Mouse (Mus musculus) urinary bladder, postnatal 10 days (tissue): ENCODE measurements around the gene Plekhj1.
"Not testable (repeated sequence)": the region's sequence is repeated elsewhere in the genome, so short reads cannot be mapped to it uniquely, and the experiment has no call there.

ENCODE experiments used
- DNase-seq: peaks from one replicate; pipeline ENCODE4 v3.0.0; 2022; ENCODE audit warnings: low spot score

The Plekhj1 gene

DNA sequence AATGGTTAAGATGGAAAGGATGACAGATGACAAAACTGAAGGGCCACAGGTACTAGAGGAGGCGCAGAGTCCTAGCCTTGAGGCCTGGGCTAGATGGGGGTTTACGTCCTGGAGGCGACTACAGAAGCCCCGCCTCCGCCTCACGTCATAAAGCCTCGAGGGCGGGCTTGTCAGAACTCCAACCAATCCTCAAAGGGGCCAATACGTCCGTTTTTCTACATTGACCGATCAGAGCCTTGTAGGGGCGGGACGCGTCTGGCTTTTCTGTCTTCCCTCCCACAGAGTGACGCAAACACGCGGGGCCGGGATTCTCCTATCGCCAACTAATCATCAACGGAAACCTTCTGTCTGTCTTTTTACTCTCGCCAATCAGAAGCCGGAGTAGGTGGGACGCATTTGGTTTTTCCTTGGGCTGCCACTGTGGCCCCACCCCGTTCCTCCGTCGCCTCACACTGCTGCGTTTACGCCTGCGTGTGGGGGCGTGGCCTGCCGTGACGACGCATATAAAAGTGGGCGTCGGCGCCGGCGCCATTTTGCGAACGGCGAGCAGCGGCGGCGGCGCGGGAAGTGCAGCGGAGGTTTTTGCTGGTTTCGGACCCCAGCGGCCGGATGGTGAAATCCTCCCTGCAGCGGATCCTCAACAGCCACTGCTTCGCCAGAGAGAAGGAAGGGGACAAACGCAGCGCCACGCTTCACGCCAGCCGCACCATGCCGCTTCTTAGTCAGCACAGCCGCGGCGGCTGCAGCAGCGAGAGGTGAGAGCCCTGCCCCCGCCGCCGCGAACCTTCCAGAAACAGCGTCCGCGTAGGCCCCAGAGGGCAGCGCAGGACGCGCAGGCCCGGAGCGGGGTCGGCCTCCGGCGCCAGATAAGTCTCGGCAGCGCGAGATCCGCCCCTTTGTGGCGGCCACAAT lies 28.0 kb upstream of the Plekhj1 start, which contains the start of gene Oaz1:
Oaz1 (plus strand) TSS at position 506 of the 912 bp plus-strand sequence.
- DNase-seq = peak; percentile 85

DNA sequence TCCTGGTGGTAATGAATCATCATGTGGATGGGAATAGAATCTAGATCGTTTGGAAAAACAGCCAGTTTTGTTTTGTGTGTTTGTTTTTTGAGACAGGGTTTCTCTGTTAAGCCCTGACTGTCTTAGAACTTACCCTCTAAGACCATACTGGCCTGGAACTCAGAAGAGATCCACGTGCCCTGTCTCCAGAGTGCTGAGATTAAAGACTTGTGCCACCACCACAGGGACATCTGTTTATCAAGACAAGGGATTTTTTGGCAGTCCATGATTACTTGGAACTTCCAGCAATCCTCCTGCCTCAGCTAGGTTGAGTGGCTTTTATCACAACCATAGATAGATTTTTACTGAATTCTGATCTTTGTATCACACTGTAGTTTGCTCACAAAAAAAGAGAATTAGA lies 26.4 kb upstream of the Plekhj1 start:
- DNase-seq = no peak

DNA sequence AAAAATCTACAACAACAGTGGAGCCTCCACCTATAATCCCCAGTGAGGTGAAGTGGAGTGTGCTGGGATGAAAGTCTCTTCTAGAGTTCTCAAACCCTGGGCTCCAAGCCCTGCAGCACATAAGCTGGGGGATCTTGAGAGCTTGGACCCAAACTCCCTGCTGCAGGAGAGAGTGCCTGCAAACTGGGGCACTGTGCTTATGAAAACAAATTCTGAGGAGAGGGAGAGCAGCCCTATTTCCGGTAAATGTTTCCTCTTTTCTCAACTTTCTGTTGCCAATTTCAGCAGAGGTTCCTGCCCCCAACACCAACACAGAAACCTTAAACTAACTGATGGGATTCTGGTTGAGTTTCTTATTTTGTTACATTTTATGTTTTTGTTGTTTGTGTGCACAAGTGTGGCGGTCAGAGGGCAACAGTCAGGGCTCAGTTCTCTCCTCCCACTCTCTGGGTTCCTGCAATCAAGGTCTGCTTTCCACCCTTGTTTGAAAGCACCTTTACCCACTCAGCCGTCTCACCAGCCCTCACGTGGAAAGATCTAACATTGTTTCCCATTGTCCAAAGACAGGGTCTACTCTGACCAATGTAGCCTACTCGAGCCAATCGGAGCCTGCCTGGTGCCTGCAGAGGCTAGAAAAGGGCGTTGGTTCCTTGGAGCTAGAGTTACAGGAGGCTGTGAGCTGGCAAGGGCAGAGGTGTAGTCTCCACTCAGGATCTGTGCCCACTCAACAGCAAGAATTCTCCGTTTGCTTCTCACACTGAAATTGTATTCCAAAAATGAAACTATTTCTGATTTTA lies 25.6 kb upstream of the Plekhj1 start:
- no peak for DNase-seq

DNA sequence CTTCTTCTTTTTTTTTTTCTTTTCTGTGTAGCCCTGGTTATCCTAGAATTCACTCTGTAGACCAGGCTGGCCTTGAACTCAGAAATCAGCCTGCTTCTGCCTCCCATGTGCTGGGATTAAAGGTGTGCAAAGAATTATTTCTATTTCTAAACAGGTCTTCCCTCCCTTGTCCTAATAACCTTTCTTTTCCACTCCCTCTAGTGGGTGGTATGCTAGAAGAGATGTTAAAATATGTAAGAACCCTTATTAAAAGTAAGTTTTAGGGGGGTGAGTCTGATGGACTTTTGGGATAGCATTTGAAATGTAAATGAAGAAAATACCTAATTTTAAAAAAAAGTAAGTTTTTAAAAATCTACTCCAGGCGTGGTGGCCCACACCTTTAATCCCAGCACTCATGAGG lies 24.9 kb upstream of the Plekhj1 start:
- no peak for DNase-seq

DNA sequence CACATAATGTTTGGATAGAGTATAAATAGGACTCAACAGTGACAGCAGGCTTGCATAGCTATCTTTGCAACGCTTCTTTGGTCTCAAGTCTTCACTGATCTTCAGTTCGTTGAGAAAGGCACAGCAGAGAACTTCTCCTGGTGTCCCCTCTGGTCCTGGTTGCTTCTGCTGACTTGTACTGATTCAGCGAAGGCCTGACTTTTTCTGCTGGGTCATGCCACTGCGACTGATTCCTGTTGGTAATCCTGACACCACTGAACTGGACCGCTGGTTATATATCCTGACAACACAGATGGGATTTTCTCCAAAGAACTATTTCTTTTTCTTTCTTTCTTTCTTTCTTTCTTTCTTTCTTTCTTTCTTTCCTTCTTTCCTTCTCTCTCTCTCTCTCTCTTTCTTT lies 24.1 kb upstream of the Plekhj1 start:
- no peak for DNase-seq

DNA sequence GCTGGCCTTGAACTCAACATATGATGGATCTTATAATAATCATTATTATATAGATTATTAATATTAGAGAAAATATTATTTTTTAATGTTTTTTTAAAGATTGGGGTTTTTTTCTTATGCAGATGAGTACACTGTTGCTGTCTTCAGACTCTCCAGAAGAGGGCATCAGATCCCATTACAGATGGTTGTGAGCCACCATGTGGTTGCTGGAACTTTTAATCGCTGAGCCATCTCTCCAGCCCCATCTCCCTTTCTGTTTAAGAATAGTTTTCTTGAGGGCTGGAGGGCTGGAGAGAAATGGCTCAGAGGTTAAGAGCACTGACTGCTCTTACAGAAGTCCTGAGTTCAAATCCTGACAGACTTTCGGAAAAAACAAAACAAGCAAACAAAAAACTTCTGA lies 23.6 kb upstream of the Plekhj1 start:
- DNase-seq = no peak

DNA sequence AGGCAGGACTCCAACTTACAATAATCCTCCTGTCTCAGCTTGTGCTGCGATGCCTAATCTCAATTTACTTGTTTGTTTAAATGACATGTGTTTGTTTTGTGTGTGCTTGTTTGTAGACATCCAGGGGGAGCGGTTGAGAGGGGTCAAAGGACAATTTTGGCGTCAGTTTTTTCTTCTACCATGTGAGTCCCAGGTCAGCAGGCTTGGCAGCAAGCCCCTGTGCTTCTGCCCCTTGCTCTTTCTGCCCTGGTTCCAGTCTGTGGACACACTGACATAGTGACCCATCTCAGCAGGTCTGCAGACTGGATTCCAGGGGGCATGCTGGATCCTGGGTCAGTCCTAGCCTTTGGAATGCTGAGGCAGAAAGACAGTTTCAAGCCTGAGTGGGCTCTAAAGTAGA lies 21.0 kb upstream of the Plekhj1 start:
- DNase-seq = no peak

DNA sequence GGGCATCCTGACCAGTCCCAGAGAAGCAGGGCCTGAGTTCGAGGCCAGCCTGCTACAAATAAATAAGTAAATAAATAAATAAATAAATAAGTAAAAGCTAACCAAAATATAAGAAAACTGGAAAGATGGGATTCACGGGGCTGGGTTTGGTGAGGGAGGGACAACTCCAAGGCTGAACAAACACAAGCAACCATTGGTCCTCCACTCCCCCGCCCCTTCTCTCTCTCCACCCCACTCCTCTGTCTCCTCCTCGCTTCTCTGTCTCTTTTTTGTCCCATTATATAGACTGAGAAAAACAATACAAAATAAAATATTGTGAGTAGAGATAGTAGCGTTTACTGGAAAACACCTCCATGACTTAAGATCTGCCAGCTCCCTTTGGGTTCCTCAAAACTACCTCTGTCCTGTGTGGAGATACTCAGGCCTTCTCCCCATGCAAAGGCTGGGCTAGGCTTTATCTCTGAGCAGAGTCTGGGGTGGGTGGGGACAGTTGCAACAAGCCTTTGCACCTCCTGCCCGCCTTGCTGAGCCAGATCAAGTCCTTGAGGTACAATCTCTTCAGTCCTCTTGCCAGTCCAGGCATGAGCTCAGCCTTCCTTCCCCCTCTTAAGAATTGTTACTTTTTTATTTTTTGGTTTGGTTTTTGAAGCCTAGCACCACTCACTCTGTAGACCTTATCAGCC lies 20.3 kb upstream of the Plekhj1 start:
- no peak for DNase-seq

DNA sequence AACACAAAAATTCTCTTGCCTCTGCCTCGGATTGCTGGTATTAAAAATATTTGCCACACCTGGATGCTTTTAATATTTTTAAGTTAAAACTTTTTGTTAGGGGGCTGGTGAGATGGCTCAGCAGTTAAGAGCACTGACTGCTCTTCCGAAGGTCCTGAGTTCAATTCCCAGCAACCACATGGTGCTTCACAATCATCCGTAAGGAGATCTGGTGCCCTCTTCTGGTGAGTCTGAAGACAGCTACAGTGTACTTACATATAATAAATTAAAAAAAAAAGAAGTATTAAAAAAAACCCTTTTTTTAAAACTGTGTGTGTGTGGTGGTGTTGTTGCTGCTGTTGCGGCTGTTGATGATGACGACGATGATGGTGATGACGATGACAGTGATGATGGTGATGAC lies 19.5 kb upstream of the Plekhj1 start:
- not testable (repeated sequence) for DNase-seq

DNA sequence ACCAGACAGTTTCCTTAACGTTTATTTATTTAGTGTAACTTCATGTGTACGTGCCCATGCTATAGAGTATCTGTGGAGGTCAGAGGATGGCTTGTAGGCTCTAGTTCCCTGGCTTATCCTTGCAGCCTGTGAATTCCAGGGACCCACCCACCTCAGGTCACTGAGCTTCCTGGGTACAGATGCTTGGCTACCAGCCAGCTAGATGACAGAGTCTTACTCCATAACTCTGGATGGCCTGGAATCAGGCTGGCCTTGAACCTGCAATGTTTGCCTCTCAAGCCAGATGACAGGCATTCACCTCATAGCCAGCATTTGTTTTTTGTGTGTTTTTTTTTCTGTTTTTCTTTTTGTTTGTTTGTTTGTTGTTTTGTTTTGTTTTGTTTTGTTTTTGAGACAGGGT lies 18.7 kb upstream of the Plekhj1 start:
- no peak for DNase-seq

DNA sequence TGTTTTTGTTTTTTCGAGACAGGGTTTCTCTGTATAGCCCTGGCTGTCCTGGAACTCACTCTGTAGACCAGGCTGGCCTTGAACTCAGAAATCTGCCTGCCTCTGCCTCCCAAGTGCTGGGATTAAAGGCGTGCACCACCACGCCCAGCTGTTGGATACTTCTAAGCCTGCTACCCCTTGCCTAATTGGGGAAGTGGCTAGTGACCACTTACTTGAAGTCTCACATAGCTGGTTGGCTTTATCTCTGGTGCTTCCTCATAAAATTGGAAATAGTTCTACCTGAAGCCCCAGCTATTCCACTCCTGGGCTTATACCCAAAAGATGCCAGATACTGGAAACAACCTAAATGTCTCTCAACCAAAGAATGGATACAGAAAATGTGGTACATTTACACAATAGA lies 17.9 kb upstream of the Plekhj1 start:
- DNase-seq = not testable (repeated sequence)

DNA sequence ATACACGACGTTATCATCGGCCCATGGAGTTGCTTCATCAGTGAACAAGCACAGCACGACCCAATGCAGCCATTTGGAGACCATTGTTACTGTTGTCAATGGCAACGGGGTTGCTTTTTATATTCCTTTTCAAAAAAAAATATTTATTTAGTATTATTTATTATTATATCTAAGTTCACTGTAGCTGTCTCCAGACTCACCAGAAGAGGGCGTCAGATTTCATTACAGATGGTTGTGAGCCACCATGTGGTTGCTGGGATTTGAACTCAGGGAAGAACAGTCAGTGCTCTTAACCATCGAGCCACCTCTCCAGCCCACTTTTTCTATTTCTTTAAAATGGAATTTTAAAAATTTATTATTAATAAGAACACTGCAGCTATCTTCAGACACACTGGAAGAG lies 16.4 kb upstream of the Plekhj1 start:
- DNase-seq = no peak

DNA sequence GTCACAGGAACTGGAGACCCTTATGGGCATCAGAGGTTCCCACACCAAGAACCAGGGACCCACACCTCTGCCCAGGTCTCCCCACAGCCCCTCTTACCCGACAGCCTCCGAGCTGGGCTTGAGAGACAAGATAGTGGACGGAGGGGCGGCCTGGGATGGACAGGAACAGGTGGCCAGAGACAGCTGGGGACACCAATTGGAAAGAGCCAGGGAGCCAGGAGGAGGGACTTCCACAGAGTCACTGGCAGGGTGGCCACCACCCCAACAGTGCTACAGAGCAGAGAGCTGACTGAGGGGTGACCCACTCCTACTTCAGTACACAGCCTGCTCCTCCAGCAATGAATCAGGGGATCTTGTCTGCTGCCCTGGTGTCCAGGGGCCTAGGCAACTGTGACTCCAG lies 14.9 kb upstream of the Plekhj1 start, which contains the start of gene Jsrp1:
Jsrp1 (minus strand) TSS at position 133 of the 400 bp plus-strand sequence.
- DNase-seq = no peak

DNA sequence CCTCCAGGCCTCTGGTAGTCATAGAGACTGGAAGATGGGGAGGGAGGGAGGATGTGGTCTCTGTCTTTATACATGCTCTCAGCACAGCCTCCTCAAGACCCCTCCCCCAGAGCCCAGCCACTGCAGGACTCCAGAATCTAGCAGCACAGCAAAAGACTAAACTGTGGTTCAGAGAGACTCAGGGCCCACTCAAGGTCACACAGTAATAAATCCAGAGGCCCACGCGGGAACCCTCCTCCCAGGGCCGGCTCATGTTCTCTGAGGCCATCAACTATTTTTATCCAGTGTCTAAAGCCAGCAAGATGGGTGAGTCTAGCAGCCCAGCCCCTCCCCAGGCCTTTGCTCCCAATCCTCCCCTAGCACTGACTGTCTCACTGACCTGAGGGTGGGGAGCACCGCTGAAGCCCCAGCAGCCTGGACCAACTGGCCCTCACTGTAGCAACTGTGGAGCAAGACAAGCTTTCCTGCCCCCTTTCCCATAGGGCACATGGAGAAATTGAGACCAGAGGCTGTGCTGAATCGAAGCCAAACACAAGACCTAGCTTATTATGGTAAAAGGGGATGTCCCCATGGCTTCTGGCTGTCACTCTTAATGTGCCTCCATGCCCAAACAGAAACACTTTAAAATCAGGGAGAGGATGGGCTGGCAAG lies 14.1 kb upstream of the Plekhj1 start:
- DNase-seq = no peak

DNA sequence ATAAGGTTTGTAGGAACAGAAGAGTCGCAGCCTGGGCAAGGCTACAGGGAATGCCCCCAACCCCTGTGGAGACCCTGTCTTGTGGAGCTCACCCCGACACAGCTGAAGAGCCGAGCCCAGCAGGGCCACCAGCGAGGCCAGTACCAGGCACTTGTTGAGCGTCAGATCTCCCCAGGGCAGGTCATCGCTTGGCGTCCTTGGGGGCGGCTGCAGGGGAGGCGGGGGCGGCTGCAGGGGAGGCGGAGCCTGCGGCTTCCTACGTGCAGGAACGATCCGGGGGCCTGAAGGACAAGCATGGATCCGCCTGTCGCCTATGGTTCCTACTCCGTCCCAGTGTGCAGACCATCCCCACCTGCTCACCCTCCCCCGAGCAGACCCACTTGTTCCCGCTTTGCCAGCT lies 11.7 kb upstream of the Plekhj1 start:
- DNase-seq = no peak

DNA sequence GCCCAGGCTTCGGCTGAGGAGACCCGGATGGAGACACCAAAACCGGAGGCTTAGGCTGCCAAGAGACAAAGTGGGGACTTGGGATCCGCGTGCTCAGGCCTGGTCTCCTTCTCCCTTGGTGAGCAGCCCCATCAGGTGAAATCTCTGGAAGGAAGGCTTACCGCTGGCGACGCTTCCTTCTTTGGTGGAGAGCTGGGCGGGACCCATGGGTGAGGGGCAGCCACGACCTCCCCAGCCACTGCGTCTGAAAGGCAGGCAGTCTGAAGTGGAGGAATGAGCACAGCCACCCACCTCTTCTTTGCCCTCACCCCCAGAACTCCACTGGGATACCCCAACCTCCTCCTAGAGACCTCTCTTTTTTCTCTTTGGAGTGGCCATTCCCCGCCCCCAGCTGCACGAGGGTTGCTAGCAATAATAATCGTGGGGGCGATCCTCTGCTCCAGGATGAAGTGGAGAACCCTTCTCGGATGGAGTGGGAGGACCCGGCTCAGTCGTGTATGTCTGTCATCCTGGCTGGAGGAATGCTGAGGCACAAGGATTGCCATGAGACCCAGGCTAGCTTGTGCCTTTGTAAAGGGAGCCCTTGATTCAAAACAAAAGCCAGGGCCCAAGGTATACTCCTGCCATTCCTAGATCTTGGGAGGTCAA lies 10.7 kb upstream of the Plekhj1 start:
- DNase-seq = no peak

DNA sequence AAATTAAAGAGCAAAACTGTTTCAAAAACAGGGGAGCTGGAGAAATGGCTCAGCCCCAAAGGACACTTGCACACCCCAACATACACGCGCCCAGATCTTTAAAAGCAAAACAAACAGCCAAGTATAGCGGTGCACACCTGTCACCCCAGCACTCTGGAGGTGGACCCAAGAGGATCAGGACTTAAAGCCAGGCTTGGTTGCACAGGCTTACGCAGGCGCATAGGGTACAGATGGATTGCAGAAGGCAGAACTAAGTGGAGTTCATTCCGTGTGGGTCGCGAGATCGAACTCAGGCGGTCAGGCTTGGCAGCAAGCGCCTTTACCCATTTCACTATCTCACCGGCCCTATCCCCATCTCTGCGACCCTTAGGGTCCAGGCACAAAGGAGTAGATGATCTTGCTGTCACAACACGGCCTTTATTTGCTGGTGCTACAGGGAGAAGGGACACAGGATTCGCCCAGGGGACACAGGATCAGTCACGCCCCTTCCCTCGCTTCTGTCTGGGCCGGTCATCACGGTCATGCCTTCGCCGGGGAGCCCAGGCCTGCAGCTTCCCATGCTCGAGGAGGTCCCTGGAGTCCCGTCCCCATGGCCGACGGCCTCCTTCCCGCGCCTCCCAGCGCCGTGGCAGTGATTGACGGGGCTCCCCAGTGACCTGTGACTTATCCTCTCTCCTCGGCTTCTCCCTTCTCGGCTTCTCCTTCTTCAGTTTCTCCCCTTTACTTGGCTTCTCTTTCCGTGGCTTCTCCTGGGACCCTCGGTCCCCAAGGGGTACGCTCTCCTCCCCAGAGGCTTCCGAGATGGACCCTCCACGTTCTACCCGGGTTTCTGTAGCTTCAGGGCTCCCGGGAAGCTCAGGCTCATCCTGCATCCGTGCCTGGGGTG lies 9.9 kb upstream of the Plekhj1 start:
- DNase-seq = no peak

DNA sequence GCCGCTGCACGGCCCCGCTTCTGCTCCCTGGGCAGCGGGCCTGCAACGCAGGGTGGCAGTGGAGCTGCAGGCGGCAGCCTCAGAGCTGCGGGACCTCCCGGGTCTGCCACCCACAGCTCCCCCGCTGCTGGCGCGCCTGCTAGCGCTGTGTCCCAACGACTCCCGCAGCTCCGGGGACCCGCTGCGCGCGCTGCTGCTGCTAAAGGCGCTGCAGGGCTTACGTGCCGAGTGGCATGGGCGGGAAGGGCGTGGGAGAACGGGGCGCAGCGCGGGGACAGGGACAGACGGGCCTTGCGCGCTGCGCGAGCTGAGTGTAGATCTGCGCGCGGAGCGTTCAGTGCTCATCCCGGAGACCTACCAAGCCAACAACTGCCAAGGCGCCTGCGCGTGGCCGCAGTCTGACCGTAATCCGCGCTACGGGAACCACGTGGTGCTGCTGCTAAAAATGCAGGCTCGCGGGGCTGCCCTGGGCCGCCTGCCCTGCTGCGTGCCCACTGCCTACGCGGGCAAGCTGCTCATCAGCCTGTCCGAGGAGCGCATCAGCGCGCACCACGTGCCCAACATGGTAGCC lies 8.7 kb upstream of the Plekhj1 start:
- no peak for DNase-seq

DNA sequence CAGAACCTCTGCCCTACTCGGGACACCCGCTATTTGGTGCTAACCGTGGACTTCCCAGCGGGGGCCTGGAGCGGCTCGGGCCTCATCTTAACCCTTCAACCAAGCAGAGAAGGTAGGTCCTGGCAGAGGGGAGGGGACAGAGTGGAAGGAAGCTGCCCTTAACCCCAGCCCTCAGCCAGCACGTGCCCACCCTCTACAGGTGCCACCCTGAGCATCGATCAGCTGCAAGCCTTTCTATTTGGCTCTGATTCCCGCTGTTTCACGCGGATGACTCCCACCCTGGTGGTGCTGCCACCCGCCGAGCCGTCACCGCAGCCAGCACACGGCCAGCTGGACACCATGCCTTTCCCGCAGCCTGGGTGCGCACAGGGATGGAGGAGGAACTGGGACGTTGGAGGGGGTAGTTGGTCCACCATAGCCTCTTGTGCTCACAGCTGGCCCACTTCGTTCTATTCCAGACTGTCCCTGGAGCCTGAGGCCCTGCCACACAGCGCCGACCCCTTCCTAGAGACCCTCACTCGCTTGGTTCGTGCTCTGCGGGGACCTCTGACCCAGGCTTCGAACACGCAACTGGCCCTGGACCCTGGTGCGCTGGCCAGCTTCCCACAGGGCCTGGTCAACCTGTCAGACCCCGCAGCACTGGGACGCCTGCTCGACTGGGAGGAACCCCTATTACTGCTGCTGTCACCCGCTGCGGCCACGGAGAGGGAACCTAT lies 8.1 kb upstream of the Plekhj1 start:
- no peak for DNase-seq
